Mouse (Mus musculus) intestine, postnatal 0 days (tissue): ENCODE results near the gene Tmem203. TPM values are rescaled to one million over a fixed set of nuclear protein-coding genes. Genes with fewer than 3 reads are reported as not detected.

ENCODE experiments used
- ATAC-seq: fragments of 200-750 bp; cut with Nextera tagmentation; 2 replicates; pipeline ENCODE4 v1.8.0; 2017; ENCODE audit warnings: mild to moderate bottlenecking, moderate TSS enrichment, moderate library complexity
- H3K27ac ChIP-seq: fragments of 300-500 bp; sonication (generic); 2 replicates; pipeline ENCODE4 v1.5.1; 2014; ENCODE audit warnings: mild to moderate bottlenecking, low read depth, low read length, moderate library complexity
- H3K27me3 ChIP-seq: fragments of 300-500 bp; sonication (generic); replicated peaks from 2 replicates; pipeline ENCODE4 v1.6.1; 2014; ENCODE audit warnings: low read length, mixed read lengths; ENCODE audit not compliant: control insufficient read depth, insufficient read depth
- H3K36me3 ChIP-seq: fragments of 300-500 bp; sonication (generic); 2 replicates; pipeline ENCODE4 v1.6.1; 2014; ENCODE audit warnings: mild to moderate bottlenecking, moderate library complexity; ENCODE audit not compliant: control insufficient read depth, insufficient read depth
- H3K4me1 ChIP-seq: fragments of 300-500 bp; sonication (generic); replicated peaks from 2 replicates; pipeline ENCODE4 v1.6.1; 2014; ENCODE audit warnings: antibody characterized with exemption, low read length, mixed read lengths; ENCODE audit not compliant: control insufficient read depth, insufficient read depth
- H3K4me2 ChIP-seq: fragments of 300-500 bp; sonication (generic); replicated peaks from 2 replicates; pipeline ENCODE4 v1.6.1; 2014; ENCODE audit warnings: low read depth, mild to moderate bottlenecking, moderate library complexity
- H3K4me3 ChIP-seq: fragments of 300-500 bp; sonication (generic); 2 replicates; pipeline ENCODE4 v1.5.1; 2014; ENCODE audit warnings: low read depth, low read length
- H3K9ac ChIP-seq: fragments of 300-500 bp; sonication (generic); 2 replicates; pipeline ENCODE4 v1.6.1; 2014; ENCODE audit warnings: mild to moderate bottlenecking, low read depth, low read length
- H3K9me3 ChIP-seq: fragments of 300-500 bp; sonication (generic); 2 replicates; pipeline ENCODE4 v1.6.1; 2016; ENCODE audit warnings: mixed run types; ENCODE audit not compliant: control insufficient read depth
- CTCF ChIP-seq: sonication (generic); IDR thresholded peaks from 2 replicates; pipeline ENCODE4 v1.5.1; 2016; ENCODE audit warnings: low read depth, mild to moderate bottlenecking, control low read depth, antibody characterized with exemption, moderate library complexity
- WGBS: fragments of 180-500 bp; shearing (Covaris S2); extraction: QIAGEN DNeasy Blood & Tissue Kit; methylation state at CpG from one replicate; pipeline ENCODE4 v1.1.7; 2014; 5-methylcytosine and 5-hydroxymethylcytosine counted together
- polyA plus RNA-seq: library from polyadenylated mRNA; unstranded; fragments of >200 nt; fragmentation: Nextera tagmentation; extraction: Ambion mirVana; gene quantifications from 2 replicates; pipeline ENCODE4 v1.2.1, GENCODE M21; 2015

Gene Tmem203
- polyA plus RNA-seq, 1 experiment from 2014 or later, result 40.3 TPM

DNA sequence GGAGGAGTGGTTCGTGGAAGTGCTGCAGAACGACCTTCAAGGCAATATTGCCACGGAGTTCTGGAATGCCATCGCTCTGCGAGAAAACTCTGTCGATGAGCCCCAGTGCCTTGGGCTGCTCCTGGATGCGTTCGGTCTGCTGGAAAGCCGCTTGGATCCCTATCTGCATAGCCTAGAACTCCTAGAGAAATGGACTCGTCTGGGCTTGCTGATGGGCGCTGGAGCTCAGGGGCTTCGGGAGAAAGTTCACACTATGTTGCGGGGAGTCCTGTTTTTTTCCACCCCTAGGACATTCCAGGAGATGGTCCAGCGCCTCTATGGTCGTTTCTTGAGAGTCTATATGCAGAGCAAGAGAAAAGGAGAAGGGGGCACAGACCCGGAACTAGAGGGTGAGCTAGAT lies 17.8 kb downstream of the Tmem203 start:
- H3K4me3 ChIP-seq, result peak overlapping the region; percentile 86
- H3K27me3 ChIP-seq, result no peaks in the 10 kb centered on the region
- TF ChIP-seq CTCF, result no peak
- peak overlapping the region; percentile 91 for H3K4me2 ChIP-seq
- H3K4me1 ChIP-seq, result peaks cover 14% of the 10 kb centered on the region
- peak overlapping the region; percentile 73 for H3K9ac ChIP-seq
- ATAC-seq, result no peak
- no peak overlapping the region for H3K27ac ChIP-seq
- WGBS, result 25% methylated on average over 16 of the region's 16 CpGs
- H3K36me3 ChIP-seq, result peaks cover 69% of the 10 kb centered on the region
- H3K9me3 ChIP-seq, result no peaks in the 10 kb centered on the region

DNA sequence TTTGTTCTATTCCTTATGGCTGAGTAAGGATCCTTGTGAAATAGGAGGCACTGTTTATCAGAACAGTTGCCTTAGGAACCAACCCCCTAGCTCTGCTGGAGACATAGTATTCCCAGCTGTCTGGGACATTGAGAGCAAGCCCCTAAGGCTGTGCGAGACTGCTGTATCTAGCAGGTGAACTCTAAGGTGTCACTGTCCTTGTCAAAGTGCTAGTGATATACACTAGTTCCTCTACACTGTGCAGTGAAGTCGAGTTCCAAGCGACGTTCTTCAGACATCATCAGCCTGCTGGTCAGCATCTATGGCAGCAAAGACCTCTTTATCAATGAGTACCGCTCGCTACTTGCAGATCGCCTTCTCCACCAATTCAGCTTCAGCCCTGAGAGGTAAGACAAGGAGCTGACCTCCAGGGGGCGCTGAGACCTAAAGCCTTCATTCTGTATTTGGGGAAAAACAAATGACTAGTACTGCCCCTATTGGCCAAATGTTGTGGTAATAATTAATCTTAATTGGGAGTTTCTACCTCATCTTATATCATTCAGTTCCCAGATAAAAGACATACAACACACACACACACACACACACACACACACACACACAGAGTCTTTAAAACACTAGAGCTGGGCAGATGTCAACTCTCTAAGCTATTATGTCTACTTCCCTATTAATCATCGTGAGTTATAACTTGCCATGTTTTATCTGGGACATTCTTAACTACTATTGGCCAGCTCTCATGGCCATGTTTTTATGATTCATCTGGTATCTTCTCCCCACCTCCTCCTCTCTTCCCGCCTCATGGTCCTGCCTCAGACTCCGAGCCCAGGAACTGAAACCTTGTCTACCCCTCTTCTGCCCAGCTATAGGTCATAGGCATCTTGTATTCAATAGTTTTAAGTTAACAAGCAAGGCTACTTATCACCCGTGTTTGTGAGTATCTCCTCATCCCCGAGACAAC lies 24.0 kb downstream of the Tmem203 start:
- WGBS, result 59% methylated on average over 13 of the region's 13 CpGs
- no peaks in the 10 kb centered on the region for H3K4me1 ChIP-seq
- peak; percentile 54 for ATAC-seq
- H3K36me3 ChIP-seq, result peaks cover 84% of the 10 kb centered on the region
- H3K27me3 ChIP-seq, result no peaks in the 10 kb centered on the region
- H3K9ac ChIP-seq, result no peak overlapping the region
- H3K4me3 ChIP-seq, result no peak overlapping the region
- TF ChIP-seq CTCF, result peak; percentile 93
- H3K4me2 ChIP-seq, result no peak overlapping the region
- no peaks in the 10 kb centered on the region for H3K9me3 ChIP-seq
- no peak overlapping the region for H3K27ac ChIP-seq

DNA sequence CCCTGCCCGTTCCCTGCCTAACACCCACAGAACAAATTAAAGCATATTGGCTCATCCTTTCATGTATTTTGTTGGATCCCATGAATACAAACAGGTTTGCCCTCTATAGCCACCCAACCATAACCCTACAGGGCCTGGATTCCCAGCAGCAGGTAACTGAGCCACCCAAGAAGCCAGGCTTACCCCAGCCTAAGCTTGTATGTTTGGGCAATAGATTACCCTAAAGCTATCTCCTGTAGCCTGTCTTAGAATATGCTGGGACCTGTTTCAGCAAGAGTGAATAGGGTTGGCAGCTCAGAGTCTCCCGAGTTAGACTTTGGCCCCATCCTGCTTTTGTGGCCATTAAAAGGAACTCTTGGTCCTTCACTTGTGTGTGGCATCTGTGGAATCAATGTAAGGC lies 30.3 kb downstream of the Tmem203 start:
- H3K4me1 ChIP-seq, result peaks cover 19% of the 10 kb centered on the region; the same call in 1 of the 2 replicates
- peak; percentile 46 for ATAC-seq
- H3K9ac ChIP-seq, result 0 out of 2 replicates have a peak overlapping the region, but pooled peaks have one; percentile 11
- WGBS, result 75% methylated on average over 2 of the region's 2 CpGs
- TF ChIP-seq CTCF, result no peak
- no peak overlapping the region for H3K4me3 ChIP-seq
- 0 out of 2 replicates have a peak overlapping the region, but pooled peaks have one; percentile 37 for H3K4me2 ChIP-seq
- peak overlapping the region; percentile 90 for H3K27ac ChIP-seq
- peaks cover 18% of the 10 kb centered on the region for H3K27me3 ChIP-seq
- H3K36me3 ChIP-seq, result peaks cover 43% of the 10 kb centered on the region
- no peaks in the 10 kb centered on the region for H3K9me3 ChIP-seq

DNA sequence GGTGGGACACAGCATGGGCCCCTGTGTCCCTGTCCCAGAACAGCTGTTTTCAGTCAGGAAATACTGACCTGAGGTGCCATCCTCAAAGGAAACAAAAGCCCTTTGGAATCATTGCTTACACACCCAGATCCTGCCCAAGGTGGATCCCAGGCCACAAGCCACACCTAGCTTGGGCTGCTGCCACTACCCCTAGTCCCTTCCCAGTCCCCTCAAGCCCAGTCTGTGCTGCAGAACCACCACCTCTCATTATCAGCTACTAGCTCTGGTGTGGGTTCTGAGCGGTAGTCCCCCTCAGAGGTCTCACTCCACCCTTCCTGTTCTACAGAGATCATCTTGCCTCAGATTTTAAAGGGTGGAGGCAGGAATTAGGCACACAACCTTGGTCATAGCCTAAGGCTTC lies 31.1 kb downstream of the Tmem203 start:
- Histone ChIP-seq H3K9ac (peak overlapping the region; percentile 31), H3K4me2 (peak overlapping the region; percentile 37)
- ATAC-seq, result peak; percentile 64

DNA sequence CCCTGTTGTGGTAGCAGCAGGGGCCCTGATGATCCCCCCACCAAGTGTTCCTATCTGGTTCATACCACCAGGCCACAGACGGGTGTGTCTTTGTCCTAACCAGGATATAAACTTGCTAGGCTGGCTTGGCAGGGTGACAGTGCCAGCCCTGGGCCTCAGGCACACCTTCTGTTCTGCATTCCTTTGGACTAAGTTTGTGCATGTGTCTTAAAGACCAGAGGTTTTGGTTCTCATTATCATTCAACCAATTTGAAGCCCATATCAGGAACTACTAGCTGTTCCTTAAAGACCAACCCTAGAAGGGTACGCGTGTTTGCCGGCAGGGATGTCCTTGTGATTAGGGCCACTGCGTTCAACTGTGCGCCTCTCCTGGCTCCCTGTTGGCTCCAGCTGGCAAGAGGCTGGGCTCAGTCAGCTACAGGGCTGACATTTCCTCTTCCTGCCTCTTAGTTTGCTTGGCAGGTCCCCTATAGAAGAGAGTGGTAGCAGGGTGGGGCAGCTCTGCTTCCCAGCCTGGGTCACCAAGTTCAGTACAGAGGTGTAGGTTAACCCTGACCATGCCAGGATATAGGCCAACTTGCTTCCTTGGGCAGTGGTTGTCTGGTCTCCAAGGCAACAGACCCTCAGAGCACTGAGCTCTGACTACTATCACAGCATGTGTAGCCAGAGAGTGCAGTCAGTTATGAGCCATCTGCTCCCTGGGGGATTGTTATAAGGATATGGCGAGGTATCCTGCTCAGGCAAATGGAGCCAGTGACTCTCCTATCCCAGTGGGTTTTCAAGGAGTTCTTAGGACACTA lies 31.8 kb downstream of the Tmem203 start:
- Histone ChIP-seq H3K9ac (peak overlapping the region; percentile 31; the same call in 1 of the 2 replicates), H3K4me2 (peak overlapping the region; percentile 37), H3K4me3 (no peak overlapping the region), H3K27me3 (peaks cover 32% of the 10 kb centered on the region), H3K27ac (peak overlapping the region; percentile 90), H3K36me3 (peaks cover 31% of the 10 kb centered on the region), H3K4me1 (peaks cover 19% of the 10 kb centered on the region; the same call in 1 of the 2 replicates), H3K9me3 (no peaks in the 10 kb centered on the region)
- peak; percentile 83 for ATAC-seq
- WGBS, result 26% methylated on average over 7 of the region's 7 CpGs
- no peak for TF ChIP-seq CTCF

More for the DNA sequence above, 31.1 kb downstream of the Tmem203 start:
- peaks cover 35% of the 10 kb centered on the region for H3K36me3 ChIP-seq
- H3K4me1 ChIP-seq, result peaks cover 19% of the 10 kb centered on the region; the same call in 1 of the 2 replicates
- peak overlapping the region; percentile 90 for H3K27ac ChIP-seq
- TF ChIP-seq CTCF, result no peak
- 32% methylated on average over 1 of the region's 1 CpGs for WGBS
- H3K4me3 ChIP-seq, result no peak overlapping the region
- H3K9me3 ChIP-seq, result no peaks in the 10 kb centered on the region
- peaks cover 25% of the 10 kb centered on the region for H3K27me3 ChIP-seq
